ENCODE assay signal across 8 mouse cellular contexts in genomic region chr7:144896294-144897218, GRCm38 (mm10). TPM values are rescaled to one million over a fixed set of nuclear protein-coding genes. Genes with fewer than 3 reads are reported as not detected.
A peak's percentile ranks its signal among the peaks of the same experiment; 100 is the strongest.
DNase-seq lines count a peak whose midpoint lies in the region; ATAC-seq and TF ChIP-seq lines count a peak whose summit lies in the region.

Gene Fgf15 (plus strand): TSS chr7:144896531.

- TF ChIP-seq CTCF in lung, adult 2 months (IDR thresholded peaks at IDR 0.05; ENCODE audit: insufficient read depth, low read length) = no peak
- no peak for TF ChIP-seq CTCF in brain, embryonic 14.5 days (IDR thresholded peaks at IDR 0.05; ENCODE audit: borderline replicate concordance, extremely low read depth, insufficient read depth, insufficient read length)

- H3K9me3 ChIP-seq in hindbrain, embryonic 10.5 days = no peaks in the 10 kb centered on the region
- H3K9me3 ChIP-seq in liver, embryonic 15.5 days (replicated peaks) = no peaks in the 10 kb centered on the region

- peak within 1 kb of the TSS; percentile 35 for H3K4me3 ChIP-seq in lung, adult 2 months (replicated peaks; ENCODE audit: extremely low read depth, low read depth, low read length)
- H3K4me3 ChIP-seq in hindbrain, embryonic 10.5 days = peak within 1 kb of the TSS; percentile 56
- peak within 1 kb of the TSS; percentile 46 for H3K4me3 ChIP-seq in liver, embryonic 15.5 days (replicated peaks)

- H3K36me3 ChIP-seq in hindbrain, embryonic 10.5 days = 0 out of 2 replicates have a peak, but pooled peaks cover 5% of the 10 kb centered on the region
- H3K36me3 ChIP-seq in liver, embryonic 15.5 days (replicated peaks) = no peaks in the 10 kb centered on the region

- peaks cover 65% of the 10 kb centered on the region for H3K27me3 ChIP-seq in hindbrain, embryonic 10.5 days (ENCODE audit: insufficient read depth, poor library complexity, severe bottlenecking)
- H3K27me3 ChIP-seq in liver, embryonic 15.5 days = peaks cover 92% of the 10 kb centered on the region

- ATAC-seq in liver, embryonic 15.5 days (ENCODE audit: insufficient read depth) = no peak

- 2% methylated on average over 65 of the region's 65 CpGs for WGBS in lung, adult 2 months
- under 1% methylated on average over 65 of the region's 65 CpGs for WGBS in hindbrain, embryonic 10.5 days
- under 1% methylated on average over 65 of the region's 65 CpGs for WGBS in liver, embryonic 15.5 days (ENCODE audit: insufficient replicate concordance)

- no peak for DNase-seq in lung, adult 2 months
- no peak for DNase-seq in lung, adult 18-20 months
- DNase-seq in brain, embryonic 14.5 days (ENCODE audit: low read depth) = peak; percentile 67
- DNase-seq in hindbrain, embryonic 10.5 days (ENCODE audit: low spot score) = peak; percentile 58
- peak; percentile 63 for DNase-seq in testis, postnatal 10 days (ENCODE audit: low spot score)
- no peak for DNase-seq in ovary, postnatal 14 days (ENCODE audit: low spot score)
- DNase-seq in right cerebral cortex, adult 2 months (ENCODE audit: low spot score in 2 of 2) = no peak

- H3K4me2 ChIP-seq in liver, embryonic 15.5 days = peak within 1 kb of the TSS; percentile 69

- peaks cover 6% of the 10 kb centered on the region for H3K4me1 ChIP-seq in lung, adult 2 months (ENCODE audit: control insufficient read depth, insufficient read depth, low read length)
- peaks cover 61% of the 10 kb centered on the region for H3K4me1 ChIP-seq in hindbrain, embryonic 10.5 days (replicated peaks)
- peaks cover 23% of the 10 kb centered on the region for H3K4me1 ChIP-seq in liver, embryonic 15.5 days (replicated peaks)

- H3K9ac ChIP-seq in liver, embryonic 15.5 days = peak within 1 kb of the TSS; percentile 18; the same call in 1 of the 2 replicates

- no peak for TF ChIP-seq POLR2A in lung, adult 2 months (IDR thresholded peaks at IDR 0.05; ENCODE audit: borderline replicate concordance, extremely low read depth, low read depth, low read length)
- TF ChIP-seq POLR2A in brain, embryonic 14.5 days (IDR thresholded peaks at IDR 0.05; ENCODE audit: borderline replicate concordance, extremely low read depth, insufficient read depth, insufficient read length, poor library complexity, severe bottlenecking) = peak; percentile 28; the same call in 1 of the 2 replicates

- H3K27ac ChIP-seq in hindbrain, embryonic 10.5 days = peak within 1 kb of the TSS; percentile 81
- H3K27ac ChIP-seq in liver, embryonic 15.5 days (replicated peaks) = no peak within 1 kb of the TSS

RNA-seq across cellular contexts. Expression of gene Fgf15, which starts in this region (rescaled TPM):
- not detected in 2 replicates for polyA plus RNA-seq in lung, adult 2 months (2012; rRNA removed)
- polyA plus RNA-seq in brain, embryonic 14.5 days (2012; rRNA removed) = 24.6 and 28.4 TPM in 2 replicates
- polyA plus RNA-seq in hindbrain, embryonic 10.5 days (2016; fragmentation: Nextera tagmentation; extraction: Ambion mirVana) = 43.4 and 55.3 TPM in 2 replicates
- not detected in 2 replicates for polyA plus RNA-seq in liver, embryonic 15.5 days (2015; fragmentation: Nextera tagmentation; extraction: Ambion mirVana)

Comparison
In these comparisons a context has a peak if more than half of its experiments do, and no peak if none do; other contexts are left out.
1. RNA of gene Fgf15 (polyA plus RNA-seq): 43.4 to 55.3 TPM in hindbrain, embryonic 10.5 days and 24.6 to 28.4 TPM in brain, embryonic 14.5 days; not detected in liver, embryonic 15.5 days and not detected in lung, adult 2 months; every median in the first group is over 10 times any median in the second.
2. DNase-seq: peak in brain, embryonic 14.5 days (single experiment), hindbrain, embryonic 10.5 days (single experiment) and testis, postnatal 10 days (single experiment); none in lung, adult 2 months (single experiment), lung, adult 18-20 months (0 of 2), ovary, postnatal 14 days (single experiment) and right cerebral cortex, adult 2 months (0 of 2).
3. Peak in every context shown above with its lines, with median percentiles within 50 percentile points of each other: H3K4me3 ChIP-seq.